Mouse (Mus musculus): ENCODE data around the gene Apoc4. TPM values are rescaled to one million over a fixed set of nuclear protein-coding genes. Genes with fewer than 3 reads are reported as not detected.

Apoc4 gene
- polyA plus RNA-seq, 1 experiment from 2014 or later = 2.8 TPM

DNA sequence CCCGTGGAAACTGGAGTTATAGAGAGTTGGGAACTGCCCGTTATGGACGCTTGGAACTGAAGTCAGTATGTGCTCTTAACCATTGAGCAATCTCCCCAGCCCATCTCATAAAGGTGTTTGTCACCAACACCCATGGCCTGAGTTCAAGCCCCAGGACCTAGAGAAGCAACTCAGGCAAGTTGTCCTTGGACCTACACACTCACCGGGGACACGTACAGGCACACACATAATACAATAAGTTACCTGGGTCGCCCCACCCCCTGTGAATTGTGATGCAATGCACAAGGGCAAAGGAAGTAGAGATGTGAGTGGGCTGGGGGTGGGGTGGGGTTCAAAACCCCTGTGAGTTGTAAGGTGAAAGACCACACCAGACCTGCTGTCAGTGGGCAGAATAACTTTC, 5.2 kb upstream of the Apoc4 start:
- Histone ChIP-seq H3K36me3 (ENCODE audit: control insufficient read depth, insufficient read depth, low read length) (no peaks in the 10 kb centered on the region), H3K4me2 (replicated peaks; ENCODE audit: low read depth) (no peak overlapping the region), H3K4me1 (replicated peaks; ENCODE audit: control insufficient read depth, insufficient read depth) (no peaks in the 10 kb centered on the region), H3K27ac (replicated peaks) (no peak overlapping the region), H3K9me3 (ENCODE audit: control insufficient read depth, low read length) (no peaks in the 10 kb centered on the region), H3K9ac (ENCODE audit: low read length) (no peak overlapping the region), H3K4me3 (ENCODE audit: low read depth, low read length) (no peak overlapping the region), H3K27me3 (ENCODE audit: control insufficient read depth, insufficient read depth, low read length) (no peaks in the 10 kb centered on the region)
- TF ChIP-seq CTCF (IDR thresholded peaks at IDR 0.05; ENCODE audit: low read depth) = no peak
- no peak for TF ChIP-seq EP300 (optimal IDR thresholded peaks at IDR 0.05)
- ATAC-seq (ENCODE audit: low FRiP score, low TSS enrichment) = 0 out of 2 replicates have a peak, but pooled peaks have one; percentile 34
- no peak for DNase-seq (ENCODE audit: low spot score)
- 75% methylated on average over 6 of the region's 6 CpGs for WGBS

DNA sequence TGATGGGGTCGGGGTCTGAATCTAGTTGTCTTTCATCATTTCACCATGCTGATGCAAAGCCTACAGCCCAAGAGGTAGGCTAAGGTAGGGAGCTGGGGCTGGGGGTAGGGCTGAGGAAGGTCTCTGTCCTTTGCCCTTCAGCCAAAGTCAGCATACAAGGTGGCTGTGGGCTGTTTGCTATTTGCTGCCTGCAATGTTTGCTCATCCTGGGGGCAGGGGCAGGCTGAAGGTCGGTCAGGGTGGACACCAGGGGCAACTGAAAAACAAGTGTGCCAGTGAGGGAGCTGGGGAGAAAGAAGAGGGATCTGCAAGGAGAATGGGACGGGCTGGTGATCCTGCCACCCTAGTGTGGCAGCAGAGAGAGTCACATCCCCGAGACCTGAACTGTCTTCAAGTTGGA, 4.1 kb upstream of the Apoc4 start:
- no peak for TF ChIP-seq CTCF (IDR thresholded peaks at IDR 0.05; ENCODE audit: low read depth)
- no peak for TF ChIP-seq EP300 (optimal IDR thresholded peaks at IDR 0.05)
- WGBS = 52% methylated on average over 4 of the region's 4 CpGs
- no peak for ATAC-seq (ENCODE audit: low FRiP score, low TSS enrichment)

DNA sequence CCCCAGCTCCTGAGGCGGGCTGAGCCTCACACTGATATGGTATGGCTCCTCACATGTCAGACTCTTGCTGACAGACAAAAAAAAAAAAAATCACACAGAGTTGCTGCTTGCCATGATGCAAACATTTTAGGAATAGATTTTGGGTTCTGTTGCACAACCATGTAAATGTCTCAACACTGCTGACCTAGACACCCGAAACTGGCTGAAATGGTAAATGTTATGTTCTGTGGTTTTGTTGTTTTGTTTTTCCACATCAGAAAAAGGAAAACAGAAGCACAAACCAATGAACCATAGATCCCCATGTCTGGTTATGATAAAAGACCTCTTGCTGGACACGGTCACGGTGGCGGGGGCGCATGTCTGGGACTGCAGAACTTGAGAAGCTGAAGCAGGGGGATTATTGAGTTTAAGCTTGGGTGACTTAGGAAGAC, 2.5 kb upstream of the Apoc4 start:
- H3K4me2 ChIP-seq (replicated peaks; ENCODE audit: low read depth) = no peak overlapping the region
- WGBS = 84% methylated on average over 6 of the region's 6 CpGs
- H3K27me3 ChIP-seq (ENCODE audit: control insufficient read depth, insufficient read depth, low read length) = no peaks in the 10 kb centered on the region
- no peaks in the 10 kb centered on the region for H3K36me3 ChIP-seq (ENCODE audit: control insufficient read depth, insufficient read depth, low read length)
- TF ChIP-seq EP300 (optimal IDR thresholded peaks at IDR 0.05) (no peak), CTCF (IDR thresholded peaks at IDR 0.05; ENCODE audit: low read depth) (no peak)
- no peak overlapping the region for H3K4me3 ChIP-seq (ENCODE audit: low read depth, low read length)
- ATAC-seq (ENCODE audit: low FRiP score, low TSS enrichment) (no peak), DNase-seq (ENCODE audit: low spot score) (no peak)
- H3K9ac ChIP-seq (ENCODE audit: low read length) = no peak overlapping the region
- no peak overlapping the region for H3K27ac ChIP-seq (replicated peaks)
- H3K9me3 ChIP-seq (ENCODE audit: control insufficient read depth, low read length) = no peaks in the 10 kb centered on the region
- no peaks in the 10 kb centered on the region for H3K4me1 ChIP-seq (replicated peaks; ENCODE audit: control insufficient read depth, insufficient read depth)

More for the DNA sequence above, 4.1 kb upstream of the Apoc4 start:
- Histone ChIP-seq H3K9ac (ENCODE audit: low read length) (no peak overlapping the region), H3K27me3 (ENCODE audit: control insufficient read depth, insufficient read depth, low read length) (no peaks in the 10 kb centered on the region), H3K27ac (replicated peaks) (no peak overlapping the region), H3K36me3 (ENCODE audit: control insufficient read depth, insufficient read depth, low read length) (no peaks in the 10 kb centered on the region), H3K4me1 (replicated peaks; ENCODE audit: control insufficient read depth, insufficient read depth) (no peaks in the 10 kb centered on the region), H3K4me2 (replicated peaks; ENCODE audit: low read depth) (no peak overlapping the region), H3K4me3 (ENCODE audit: low read depth, low read length) (no peak overlapping the region), H3K9me3 (ENCODE audit: control insufficient read depth, low read length) (no peaks in the 10 kb centered on the region)
- DNase-seq (ENCODE audit: low spot score) = no peak

DNA sequence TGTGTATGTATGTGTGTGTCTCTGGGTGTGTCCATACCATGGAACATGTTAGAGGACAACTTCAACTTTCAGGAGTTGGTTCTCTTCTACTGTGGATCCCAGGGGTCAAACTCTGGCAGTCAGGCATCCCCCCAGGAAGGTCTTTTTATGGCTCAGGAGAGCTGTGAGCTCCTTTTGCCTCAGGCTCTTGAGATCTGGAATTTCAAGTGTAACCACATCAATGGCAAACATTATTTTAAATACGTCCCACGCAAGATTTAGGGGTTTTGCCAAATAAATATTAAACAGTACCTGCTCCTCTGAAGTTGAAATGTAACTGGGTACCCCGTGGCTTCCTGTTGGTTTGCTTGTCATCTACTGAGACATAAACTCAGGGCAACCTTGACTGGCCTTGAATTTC, 1.7 kb upstream of the Apoc4 start:
- no peaks in the 10 kb centered on the region for H3K36me3 ChIP-seq (ENCODE audit: control insufficient read depth, insufficient read depth, low read length)
- H3K4me1 ChIP-seq (replicated peaks; ENCODE audit: control insufficient read depth, insufficient read depth) = no peaks in the 10 kb centered on the region
- no peak overlapping the region for H3K9ac ChIP-seq (ENCODE audit: low read length)
- 55% methylated on average over 3 of the region's 3 CpGs for WGBS
- H3K4me2 ChIP-seq (replicated peaks; ENCODE audit: low read depth) = no peak overlapping the region
- DNase-seq (ENCODE audit: low spot score) (no peak), ATAC-seq (ENCODE audit: low FRiP score, low TSS enrichment) (no peak)
- no peaks in the 10 kb centered on the region for H3K9me3 ChIP-seq (ENCODE audit: control insufficient read depth, low read length)
- H3K4me3 ChIP-seq (ENCODE audit: low read depth, low read length) = no peak overlapping the region
- H3K27me3 ChIP-seq (ENCODE audit: control insufficient read depth, insufficient read depth, low read length) = no peaks in the 10 kb centered on the region
- H3K27ac ChIP-seq (replicated peaks) = no peak overlapping the region
- TF ChIP-seq EP300 (optimal IDR thresholded peaks at IDR 0.05) (no peak), CTCF (IDR thresholded peaks at IDR 0.05; ENCODE audit: low read depth) (no peak)

DNA sequence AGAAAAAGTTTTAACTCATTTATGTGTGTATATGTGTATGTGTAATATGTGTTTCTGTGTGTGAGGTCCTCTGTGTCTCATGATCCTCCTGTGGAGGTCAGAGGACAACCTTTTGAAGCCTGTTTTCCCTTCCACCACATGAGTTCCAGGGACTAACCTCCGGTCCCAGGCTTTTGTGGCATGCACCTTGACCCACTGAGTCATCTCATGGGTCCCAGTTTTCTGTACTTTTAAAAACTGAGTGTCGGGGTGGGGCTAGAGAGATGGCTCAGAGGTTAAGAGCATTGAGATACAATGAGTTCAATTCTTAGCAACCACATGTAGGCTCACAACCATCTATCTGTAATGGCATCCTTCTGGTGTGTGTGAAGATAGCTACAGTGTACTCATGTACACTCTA, 577 bp downstream of the Apoc4 start:
- H3K9me3 ChIP-seq (ENCODE audit: control insufficient read depth, low read length) = no peaks in the 10 kb centered on the region; the same call in 1 of the 2 replicates
- no peaks in the 10 kb centered on the region for H3K4me1 ChIP-seq (replicated peaks; ENCODE audit: control insufficient read depth, insufficient read depth)
- H3K27ac ChIP-seq (replicated peaks) = no peak overlapping the region
- no peaks in the 10 kb centered on the region for H3K27me3 ChIP-seq (ENCODE audit: control insufficient read depth, insufficient read depth, low read length)
- DNase-seq (ENCODE audit: low spot score) = no peak
- H3K4me3 ChIP-seq (ENCODE audit: low read depth, low read length) = no peak overlapping the region
- TF ChIP-seq CTCF (IDR thresholded peaks at IDR 0.05; ENCODE audit: low read depth) = no peak
- TF ChIP-seq EP300 (optimal IDR thresholded peaks at IDR 0.05) = no peak
- H3K36me3 ChIP-seq (ENCODE audit: control insufficient read depth, insufficient read depth, low read length) = no peaks in the 10 kb centered on the region
- no peak for ATAC-seq (ENCODE audit: low FRiP score, low TSS enrichment)
- no peak overlapping the region for H3K4me2 ChIP-seq (replicated peaks; ENCODE audit: low read depth)
- WGBS = 75% methylated on average over 2 of the region's 2 CpGs
- H3K9ac ChIP-seq (ENCODE audit: low read length) = no peak overlapping the region

DNA sequence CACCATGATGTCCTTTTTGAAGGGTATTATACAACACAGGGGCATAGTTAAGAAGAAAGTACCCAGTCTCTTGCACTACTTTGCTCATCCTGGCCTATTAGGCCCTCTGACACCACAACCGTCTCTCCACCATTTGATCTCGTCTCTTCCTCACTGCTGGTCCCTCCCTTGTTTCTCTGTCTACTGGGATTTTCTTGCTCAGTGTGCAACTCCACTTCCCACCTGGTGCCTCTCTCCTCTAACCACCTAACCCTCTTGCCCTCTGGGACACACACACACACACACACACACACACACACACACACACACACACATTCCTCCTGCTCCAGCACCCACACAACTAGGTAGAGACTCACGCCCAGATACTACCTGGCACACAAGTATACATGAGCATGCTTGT, 2.4 kb downstream of the Apoc4 start:
- no peak overlapping the region for H3K27ac ChIP-seq (replicated peaks)
- H3K4me2 ChIP-seq (replicated peaks; ENCODE audit: low read depth) = no peak overlapping the region
- no peak overlapping the region for H3K9ac ChIP-seq (ENCODE audit: low read length)
- TF ChIP-seq EP300 (optimal IDR thresholded peaks at IDR 0.05) (no peak), CTCF (IDR thresholded peaks at IDR 0.05; ENCODE audit: low read depth) (no peak)
- H3K4me1 ChIP-seq (replicated peaks; ENCODE audit: control insufficient read depth, insufficient read depth) = no peaks in the 10 kb centered on the region
- WGBS = 87% methylated on average over 3 of the region's 3 CpGs
- no peak for ATAC-seq (ENCODE audit: low FRiP score, low TSS enrichment)
- no peak overlapping the region for H3K4me3 ChIP-seq (ENCODE audit: low read depth, low read length)
- no peak for DNase-seq (ENCODE audit: low spot score)
- H3K9me3 ChIP-seq (ENCODE audit: control insufficient read depth, low read length) = no peaks in the 10 kb centered on the region; the same call in 1 of the 2 replicates
- H3K27me3 ChIP-seq (ENCODE audit: control insufficient read depth, insufficient read depth, low read length) = no peaks in the 10 kb centered on the region
- no peaks in the 10 kb centered on the region for H3K36me3 ChIP-seq (ENCODE audit: control insufficient read depth, insufficient read depth, low read length)

Data from stomach, postnatal 0 days (tissue).